Mouse (Mus musculus) brain, embryonic 14.5 days (tissue): ENCODE measurements around the gene AI837181. TPM values are rescaled to one million over a fixed set of nuclear protein-coding genes. Genes with fewer than 3 reads are reported as not detected.

Source experiments
- DNase-seq: peaks from one replicate; pipeline ENCODE4 v3.0.0-alpha.2; 2011; ENCODE audit warnings: low read depth
- CTCF ChIP-seq: fragments of 200-500 bp; IDR thresholded peaks from 2 replicates; pipeline ENCODE4 v1.5.1; 2012; ENCODE audit warnings: inconsistent platforms, mild to moderate bottlenecking, moderate library complexity, borderline replicate concordance; ENCODE audit not compliant: insufficient read depth, insufficient read length; ENCODE audit errors: extremely low read depth
- POLR2A ChIP-seq: fragments of 200-500 bp; IDR thresholded peaks from 2 replicates; pipeline ENCODE4 v1.6.1; 2012; ENCODE audit warnings: mild to moderate bottlenecking, inconsistent platforms, borderline replicate concordance; ENCODE audit not compliant: poor library complexity, insufficient read depth, insufficient read length, severe bottlenecking; ENCODE audit errors: extremely low read depth
- polyA plus RNA-seq: library from polyadenylated mRNA; depleted of rRNA; stranded (reverse); fragments of >200 nt; gene quantifications from 2 replicates; pipeline ENCODE4 v1.2.3, GENCODE M21; 2012

AI837181 gene
- polyA plus RNA-seq, 1 experiment, result 86.4 TPM

- no peak for DNase-seq
- TF ChIP-seq CTCF, result no peak
- TF ChIP-seq POLR2A, result no peak
Measured at GRCm38 (mm10) chr19:5422267-5422666, 2.7 kb upstream of the AI837181 start.

- no peak for DNase-seq
- no peak for TF ChIP-seq CTCF
Measured at GRCm38 (mm10) chr19:5422895-5423443, 2.0 kb upstream of the AI837181 start.

- DNase-seq, result no peak
- TF ChIP-seq CTCF (no peak), POLR2A (no peak)
Measured at GRCm38 (mm10) chr19:5423561-5423960, 1.4 kb upstream of the AI837181 start.

GRCm38 (mm10) chr19:5424092-5424781 lies 707 bp upstream of the AI837181 start:
- peak; percentile 75 for DNase-seq
- TF ChIP-seq CTCF (no peak), POLR2A (peak; percentile 64; the same call in 1 of the 2 replicates)

- DNase-seq, result no peak
- TF ChIP-seq POLR2A, result no peak
Measured at GRCm38 (mm10) chr19:5425906-5426565, 1.1 kb downstream of the AI837181 start.

GRCm38 (mm10) chr19:5426640-5427290 lies 1.8 kb downstream of the AI837181 start:
- TF ChIP-seq CTCF (no peak), POLR2A (no peak)
- no peak for DNase-seq

- DNase-seq, result peak; percentile 44
- peak; percentile 44; the same call in 1 of the 2 replicates for TF ChIP-seq CTCF
- TF ChIP-seq POLR2A, result no peak
Measured at GRCm38 (mm10) chr19:5428083-5428482, 3.1 kb downstream of the AI837181 start.

- no peak for DNase-seq
- no peak for TF ChIP-seq CTCF
- no peak for TF ChIP-seq POLR2A
Measured at GRCm38 (mm10) chr19:5429219-5429618, 4.3 kb downstream of the AI837181 start.

GRCm38 (mm10) chr19:5429806-5430205 lies 4.9 kb downstream of the AI837181 start:
- no peak for DNase-seq
- TF ChIP-seq CTCF (no peak), POLR2A (no peak)

GRCm38 (mm10) chr19:5430408-5430807 lies 5.5 kb downstream of the AI837181 start:
- no peak for DNase-seq
- TF ChIP-seq POLR2A, result no peak

- DNase-seq, result no peak
- no peak for TF ChIP-seq POLR2A
- TF ChIP-seq CTCF, result no peak
Measured at GRCm38 (mm10) chr19:5431911-5432464, 7.0 kb downstream of the AI837181 start.
